Mouse (Mus musculus): ENCODE measurements around the gene Olfr745.

The Olfr745 gene
- long read RNA-seq, experiment 1 = 0 reads
- long read RNA-seq, experiment 2 = 0 reads

- intact Hi-C loops (cut with DNase I) = no loop called here
Measured at GRCm38 (mm10) chr14:50639088-50639487, at the start of gene Olfr745. Gene Olfr745, plus strand, starts transcription at chr14:50639388.

GRCm38 (mm10) chr14:50614579-50614978 is 24.6 kb upstream of the Olfr745 start, which contains the start of gene Olfr744:
Gene Olfr744, plus strand, starts transcription at chr14:50614879.
- intact Hi-C loops (cut with DNase I) = no loop called here

- intact Hi-C loops (cut with DNase I) = no loop called here
Measured at GRCm38 (mm10) chr14:50646783-50647182, 7.6 kb downstream of the Olfr745 start, which contains the start of gene Olfr746. Gene Olfr746, plus strand, starts transcription at chr14:50647083.

- intact Hi-C loops (cut with DNase I) = no loop called here
Measured at GRCm38 (mm10) chr14:50693106-50693505, 53.9 kb downstream of the Olfr745 start, which contains the start of gene Olfr747. Gene Olfr747, minus strand, starts transcription at chr14:50693206.

Measured in adrenal gland (tissue).